Mouse (Mus musculus): ENCODE data around the gene Foxs1. TPM values are rescaled to one million over a fixed set of nuclear protein-coding genes. Genes with fewer than 3 reads are reported as not detected.

The Foxs1 gene
- polyA plus RNA-seq, 1 experiment from 2014 or later: 8.6 TPM

DNA sequence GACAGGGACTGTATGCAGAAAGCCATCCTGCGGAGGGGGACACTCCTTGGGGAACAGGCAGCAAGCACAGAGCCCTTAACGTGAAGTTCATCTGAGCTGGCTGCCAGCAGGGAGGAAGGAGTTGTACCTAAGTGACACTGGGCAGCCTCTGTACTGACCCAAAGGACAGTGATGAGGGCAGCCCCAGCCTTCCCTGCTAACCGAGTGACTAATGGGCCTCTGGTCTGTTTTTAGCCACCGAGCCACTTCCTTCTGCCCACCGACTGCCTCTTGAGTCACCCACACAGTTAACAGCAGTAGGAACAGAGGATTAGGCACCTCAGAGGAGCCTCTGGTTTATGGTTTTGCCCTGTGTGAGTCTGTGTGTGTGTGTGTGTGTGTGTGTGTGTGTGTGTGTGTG, 5.6 kb downstream of the Foxs1 start:
- Histone ChIP-seq H3K4me1 (peaks cover 33% of the 10 kb centered on the region), H3K9ac (no peak overlapping the region), H3K9me3 (no peaks in the 10 kb centered on the region), H3K27me3 (peaks cover 3% of the 10 kb centered on the region; the same call in 1 of the 2 replicates), H3K4me2 (no peak overlapping the region), H3K4me3 (no peak overlapping the region), H3K36me3 (no peaks in the 10 kb centered on the region), H3K27ac (0 out of 2 replicates have a peak overlapping the region, but pooled peaks have one; percentile 71)
- WGBS: 47% methylated on average over 5 of the region's 5 CpGs
- ATAC-seq (ENCODE audit: borderline replicate concordance, extremely low read depth, low FRiP score, low TSS enrichment): no peak

DNA sequence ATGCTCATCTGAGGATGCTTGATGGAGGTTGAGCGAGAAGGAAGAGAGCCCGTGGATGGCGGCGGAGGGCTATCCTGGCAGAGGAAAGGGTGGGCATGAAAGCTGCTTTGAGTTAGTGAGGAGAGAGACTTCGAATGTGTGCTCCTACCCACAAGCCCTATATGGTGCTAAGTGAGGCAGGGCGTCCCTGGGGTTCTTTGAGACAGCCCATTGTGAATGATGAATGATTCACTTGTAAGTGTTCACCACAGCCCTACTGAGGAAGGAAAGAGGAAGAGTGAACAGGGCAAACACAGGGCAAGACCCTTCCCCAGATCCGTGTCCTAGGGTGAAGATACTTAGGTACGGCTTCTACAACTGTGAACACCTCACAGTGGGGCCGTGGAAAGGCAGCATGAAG, 6.1 kb downstream of the Foxs1 start:
- Histone ChIP-seq H3K4me3 (no peak overlapping the region), H3K27ac (no peak overlapping the region), H3K9ac (no peak overlapping the region), H3K9me3 (no peaks in the 10 kb centered on the region), H3K36me3 (no peaks in the 10 kb centered on the region), H3K4me2 (no peak overlapping the region), H3K4me1 (peaks cover 33% of the 10 kb centered on the region), H3K27me3 (no peaks in the 10 kb centered on the region)
- no peak for ATAC-seq (ENCODE audit: borderline replicate concordance, extremely low read depth, low FRiP score, low TSS enrichment)
- 66% methylated on average over 9 of the region's 9 CpGs for WGBS

DNA sequence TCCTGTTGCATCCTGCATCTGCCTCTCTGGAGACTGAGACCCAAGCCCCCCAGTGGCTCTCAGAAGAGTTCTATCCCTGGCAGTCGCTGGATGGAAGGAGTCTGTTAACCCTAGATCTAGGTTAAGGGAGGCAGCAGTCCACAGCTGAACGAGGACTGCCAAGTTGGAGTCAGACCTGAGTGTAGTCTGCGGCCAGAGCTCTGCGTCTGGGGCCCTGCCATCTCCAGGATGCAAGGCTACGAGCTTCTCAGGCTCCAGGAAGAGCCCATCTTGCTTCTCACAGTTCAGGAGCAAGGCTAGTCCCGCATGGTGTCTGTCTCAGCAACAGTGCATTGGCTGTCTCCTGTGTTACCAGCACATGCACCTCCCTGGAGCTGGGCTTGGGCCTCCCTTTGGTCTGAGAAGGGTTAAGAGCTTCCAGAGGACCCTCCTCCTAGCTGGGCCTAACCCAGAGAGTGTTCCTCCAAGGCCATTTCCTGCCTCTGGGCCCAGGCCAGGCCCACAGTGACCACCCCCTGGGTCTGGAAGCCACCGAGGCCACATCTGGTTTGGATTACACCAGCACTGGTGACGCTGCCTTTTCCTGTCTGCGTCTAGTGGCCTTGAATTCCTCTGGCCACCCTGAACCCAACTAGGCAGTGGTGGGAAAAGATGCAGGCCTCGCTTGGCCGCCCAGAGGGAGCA, 7.7 kb downstream of the Foxs1 start:
- no peaks in the 10 kb centered on the region for H3K27me3 ChIP-seq
- no peaks in the 10 kb centered on the region for H3K9me3 ChIP-seq
- H3K27ac ChIP-seq: peak overlapping the region; percentile 76
- ATAC-seq (ENCODE audit: borderline replicate concordance, extremely low read depth, low FRiP score, low TSS enrichment): peak; percentile 85
- no peak overlapping the region for H3K4me2 ChIP-seq
- WGBS: 29% methylated on average over 11 of the region's 11 CpGs
- peaks cover 33% of the 10 kb centered on the region for H3K4me1 ChIP-seq
- H3K4me3 ChIP-seq: no peak overlapping the region
- H3K9ac ChIP-seq: no peak overlapping the region; the same call in 1 of the 2 replicates
- no peaks in the 10 kb centered on the region for H3K36me3 ChIP-seq

DNA sequence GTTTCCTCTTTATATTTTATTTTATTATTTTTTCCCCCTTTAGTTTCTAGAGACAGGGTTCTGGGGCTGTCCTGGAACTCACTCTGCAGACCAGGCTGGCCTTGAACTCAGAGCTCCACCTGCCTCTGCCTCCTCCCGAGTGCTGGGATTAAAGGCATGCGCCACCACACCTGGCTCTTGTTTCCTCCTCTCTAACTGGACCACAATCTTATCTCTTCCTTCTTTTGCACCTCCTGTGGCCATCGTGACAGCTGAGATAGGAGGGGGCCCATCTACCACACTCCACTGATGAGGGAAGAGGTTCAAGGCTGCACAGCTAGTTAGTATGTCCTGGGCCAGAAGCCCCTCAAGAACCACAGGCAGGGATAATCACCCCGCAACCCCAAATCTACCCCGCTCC, 8.5 kb downstream of the Foxs1 start:
- H3K9ac ChIP-seq: no peak overlapping the region
- H3K36me3 ChIP-seq: no peaks in the 10 kb centered on the region
- peaks cover 33% of the 10 kb centered on the region for H3K4me1 ChIP-seq
- H3K9me3 ChIP-seq: no peaks in the 10 kb centered on the region
- H3K4me3 ChIP-seq: no peak overlapping the region
- H3K27ac ChIP-seq: peak overlapping the region; percentile 76; the same call in 1 of the 2 replicates
- no peak for ATAC-seq (ENCODE audit: borderline replicate concordance, extremely low read depth, low FRiP score, low TSS enrichment)
- H3K27me3 ChIP-seq: no peaks in the 10 kb centered on the region
- WGBS: 71% methylated on average over 5 of the region's 5 CpGs
- H3K4me2 ChIP-seq: no peak overlapping the region

DNA sequence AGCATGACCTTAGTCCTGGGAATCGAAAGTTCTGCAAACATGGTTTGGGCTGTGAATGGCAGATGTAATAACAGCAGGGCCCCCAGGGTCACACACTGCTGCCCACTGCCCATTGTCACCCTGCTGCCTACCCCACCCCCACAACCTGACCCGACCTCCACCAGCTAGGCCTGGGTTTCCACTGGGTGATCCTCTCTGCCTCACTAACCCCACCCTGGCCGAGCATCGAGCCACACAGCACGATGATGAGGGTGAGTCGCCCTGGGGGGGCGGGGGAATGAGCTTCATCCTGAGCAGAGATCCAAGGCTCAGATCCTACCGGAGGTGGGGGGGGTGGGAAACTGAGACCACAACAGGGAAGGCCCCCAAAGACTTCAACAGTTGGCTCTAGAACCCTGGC, 8.9 kb downstream of the Foxs1 start:
- Histone ChIP-seq H3K9ac (no peak overlapping the region), H3K27ac (no peak overlapping the region), H3K4me2 (no peak overlapping the region), H3K27me3 (no peaks in the 10 kb centered on the region), H3K4me3 (no peak overlapping the region), H3K36me3 (no peaks in the 10 kb centered on the region), H3K9me3 (no peaks in the 10 kb centered on the region), H3K4me1 (peaks cover 33% of the 10 kb centered on the region)
- 51% methylated on average over 8 of the region's 8 CpGs for WGBS
- ATAC-seq (ENCODE audit: borderline replicate concordance, extremely low read depth, low FRiP score, low TSS enrichment): no peak

DNA sequence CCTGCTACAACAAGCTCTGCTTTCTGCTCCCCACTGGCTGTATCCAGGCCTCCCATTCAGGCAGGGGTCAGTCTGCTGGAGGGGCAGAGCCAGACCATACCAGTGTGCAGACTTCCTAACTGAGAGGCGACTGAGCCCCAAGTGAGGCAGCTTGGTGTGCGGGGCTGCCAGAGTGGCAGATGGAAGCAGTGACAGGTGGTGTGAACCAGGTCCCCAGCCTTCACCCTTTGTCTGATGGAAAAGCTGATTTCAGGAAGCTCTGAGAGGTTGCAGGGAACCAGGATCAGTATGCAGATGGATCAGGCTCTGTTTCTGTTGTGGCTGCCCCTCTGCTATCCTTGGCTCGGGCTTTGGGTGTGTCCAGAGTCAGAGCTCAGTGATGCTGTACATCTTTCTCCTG, 9.4 kb downstream of the Foxs1 start:
- Histone ChIP-seq H3K27ac (no peak overlapping the region), H3K9ac (no peak overlapping the region), H3K4me1 (peaks cover 33% of the 10 kb centered on the region), H3K4me2 (no peak overlapping the region), H3K9me3 (no peaks in the 10 kb centered on the region), H3K36me3 (no peaks in the 10 kb centered on the region), H3K27me3 (no peaks in the 10 kb centered on the region), H3K4me3 (no peak overlapping the region)
- no peak for ATAC-seq (ENCODE audit: borderline replicate concordance, extremely low read depth, low FRiP score, low TSS enrichment)
- 82% methylated on average over 3 of the region's 3 CpGs for WGBS

DNA sequence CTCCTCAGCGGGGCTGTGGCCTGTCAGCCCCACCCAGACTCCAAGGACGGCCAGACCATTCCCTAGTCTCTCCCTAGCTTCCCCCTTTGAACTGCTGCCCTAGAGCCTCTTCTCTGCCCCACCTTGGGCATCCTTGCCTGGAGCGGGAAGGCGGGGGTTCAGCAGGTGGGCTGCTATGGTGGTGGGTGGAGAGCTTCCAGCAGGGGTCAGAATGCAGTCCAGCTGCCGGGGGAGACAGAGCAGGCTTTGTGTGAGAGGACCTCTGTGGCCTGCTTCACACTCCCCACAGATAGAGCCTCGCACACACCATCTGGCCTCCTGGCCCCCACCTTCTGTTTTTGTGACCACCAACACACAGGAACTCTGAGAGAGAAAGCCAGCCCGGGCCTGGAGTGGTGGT, 10.6 kb downstream of the Foxs1 start:
- 25% methylated on average over 6 of the region's 7 CpGs for WGBS
- H3K4me3 ChIP-seq: no peak overlapping the region
- peaks cover 24% of the 10 kb centered on the region for H3K4me1 ChIP-seq
- no peak for ATAC-seq (ENCODE audit: borderline replicate concordance, extremely low read depth, low FRiP score, low TSS enrichment)
- no peak overlapping the region for H3K27ac ChIP-seq
- no peaks in the 10 kb centered on the region for H3K36me3 ChIP-seq
- no peak overlapping the region for H3K9ac ChIP-seq
- H3K4me2 ChIP-seq: no peak overlapping the region
- H3K27me3 ChIP-seq: peaks cover under 1% of the 10 kb centered on the region; the same call in 1 of the 2 replicates
- H3K9me3 ChIP-seq: no peaks in the 10 kb centered on the region

DNA sequence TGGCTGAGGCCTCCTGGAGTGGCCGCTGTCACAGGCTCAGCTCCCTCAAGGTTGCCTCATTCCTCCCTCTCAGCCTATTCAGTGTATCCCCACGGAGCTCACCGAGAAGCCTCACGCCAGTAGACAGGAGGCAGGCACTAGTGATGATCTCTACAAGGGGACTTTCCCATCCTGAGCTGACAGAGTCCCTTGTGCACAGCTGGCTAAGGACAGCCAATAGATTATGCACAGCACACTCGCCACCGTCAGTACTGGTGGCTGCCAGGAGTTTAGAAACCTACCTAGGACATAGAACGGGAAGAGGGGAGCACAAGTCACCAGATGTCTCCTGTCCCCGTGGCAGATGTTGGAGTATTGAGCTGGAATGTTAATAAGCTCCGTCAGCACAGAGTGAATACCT, 15.3 kb downstream of the Foxs1 start:
- H3K27ac ChIP-seq: no peak overlapping the region
- no peaks in the 10 kb centered on the region for H3K9me3 ChIP-seq
- no peak for ATAC-seq (ENCODE audit: borderline replicate concordance, extremely low read depth, low FRiP score, low TSS enrichment)
- H3K36me3 ChIP-seq: no peaks in the 10 kb centered on the region
- 40% methylated on average over 9 of the region's 9 CpGs for WGBS
- H3K9ac ChIP-seq: no peak overlapping the region
- no peak overlapping the region for H3K4me3 ChIP-seq
- H3K4me1 ChIP-seq: 0 out of 2 replicates have a peak, but pooled peaks cover 5% of the 10 kb centered on the region
- H3K4me2 ChIP-seq: no peak overlapping the region
- H3K27me3 ChIP-seq: peaks cover 26% of the 10 kb centered on the region

DNA sequence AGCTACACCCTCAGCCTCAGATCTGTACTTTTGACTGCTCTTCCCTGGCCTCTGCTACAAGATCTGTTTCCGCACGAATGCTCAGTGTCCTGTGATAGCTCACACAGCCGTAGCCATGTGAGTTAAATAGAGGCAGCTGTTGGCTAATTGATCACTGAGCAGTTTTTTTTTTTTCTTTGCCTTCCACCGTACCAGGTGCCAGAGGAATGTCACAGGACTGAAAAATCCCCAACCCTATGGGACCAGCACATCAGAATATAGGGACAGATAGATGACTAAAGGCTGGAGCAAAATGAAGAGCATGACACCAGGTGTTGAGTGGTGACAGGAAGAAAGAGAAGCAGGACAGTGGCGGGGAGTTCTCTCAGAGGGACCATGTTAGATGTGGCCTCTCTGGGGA, 16.9 kb downstream of the Foxs1 start:
- 53% methylated on average over 5 of the region's 5 CpGs for WGBS
- Histone ChIP-seq H3K4me1 (0 out of 2 replicates have a peak, but pooled peaks cover 5% of the 10 kb centered on the region), H3K27me3 (peaks cover 42% of the 10 kb centered on the region), H3K4me3 (no peak overlapping the region), H3K9ac (no peak overlapping the region), H3K4me2 (no peak overlapping the region), H3K9me3 (no peaks in the 10 kb centered on the region), H3K36me3 (no peaks in the 10 kb centered on the region), H3K27ac (no peak overlapping the region)
- no peak for ATAC-seq (ENCODE audit: borderline replicate concordance, extremely low read depth, low FRiP score, low TSS enrichment)

DNA sequence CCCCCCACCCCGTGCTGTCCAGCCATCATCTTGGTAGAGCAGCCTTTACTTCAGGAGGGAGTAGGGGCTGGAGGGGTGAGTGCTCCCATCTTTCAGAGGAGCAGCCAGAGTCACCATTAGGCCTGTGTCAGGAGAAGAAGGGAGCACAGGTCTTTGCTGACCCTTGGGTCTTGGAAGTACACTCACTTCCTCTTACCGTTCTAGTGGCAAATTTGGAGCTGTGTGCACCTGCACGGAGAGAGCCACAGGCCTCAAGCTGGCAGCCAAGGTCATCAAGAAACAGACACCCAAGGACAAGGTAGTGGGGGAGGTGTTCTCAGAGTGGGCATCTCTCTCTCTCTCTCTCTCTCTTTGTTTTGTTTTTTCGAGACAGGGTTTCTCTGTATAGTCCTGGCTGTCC, 17.6 kb downstream of the Foxs1 start:
- no peak for ATAC-seq (ENCODE audit: borderline replicate concordance, extremely low read depth, low FRiP score, low TSS enrichment)
- H3K9me3 ChIP-seq: no peaks in the 10 kb centered on the region
- WGBS: 61% methylated on average over 4 of the region's 4 CpGs
- no peak overlapping the region for H3K4me2 ChIP-seq
- H3K36me3 ChIP-seq: no peaks in the 10 kb centered on the region
- no peak overlapping the region for H3K27ac ChIP-seq
- no peak overlapping the region for H3K4me3 ChIP-seq
- H3K27me3 ChIP-seq: peaks cover 49% of the 10 kb centered on the region
- no peak overlapping the region for H3K9ac ChIP-seq
- H3K4me1 ChIP-seq: 0 out of 2 replicates have a peak, but pooled peaks cover 5% of the 10 kb centered on the region

DNA sequence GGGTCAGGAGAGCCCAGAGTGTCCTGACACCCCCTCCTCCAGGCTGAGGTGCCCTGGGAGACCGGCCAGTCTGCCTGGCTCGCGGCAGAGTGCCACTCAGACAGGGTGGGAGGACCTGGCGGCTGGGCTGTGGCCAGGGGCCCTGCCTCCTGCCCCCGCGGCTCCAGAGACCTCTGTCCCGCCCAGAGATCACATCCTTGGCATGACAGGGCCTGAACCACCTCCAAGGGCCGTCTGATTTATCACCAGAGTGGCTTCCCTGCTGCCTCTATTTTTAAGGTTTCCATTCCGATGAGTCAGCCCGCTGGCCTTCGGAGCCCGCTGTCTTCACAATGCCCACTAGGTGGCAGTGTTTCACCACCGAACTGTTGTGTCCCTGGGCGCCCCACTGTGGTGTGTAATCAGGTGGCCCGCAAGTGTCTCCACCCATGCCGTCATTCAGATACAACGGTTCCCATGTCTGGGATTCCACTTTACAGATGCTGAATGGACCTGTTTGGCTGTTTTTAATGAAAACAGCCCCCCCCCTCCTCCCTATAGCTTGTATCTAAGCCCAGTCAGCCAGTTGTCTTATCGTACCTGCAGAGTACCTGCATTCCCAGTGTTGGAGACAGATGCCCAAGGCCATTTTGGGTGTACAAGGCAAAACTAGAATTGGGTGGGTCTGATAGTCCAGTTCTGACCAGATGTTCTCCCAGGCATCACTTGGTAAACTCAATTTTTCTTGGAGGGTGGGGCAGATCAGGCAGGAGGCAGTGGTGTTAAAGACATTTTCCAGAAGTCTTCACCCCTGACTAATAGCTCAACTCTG, 18.5 kb downstream of the Foxs1 start:
- Histone ChIP-seq H3K4me1 (0 out of 2 replicates have a peak, but pooled peaks cover 5% of the 10 kb centered on the region), H3K9me3 (no peaks in the 10 kb centered on the region), H3K4me3 (no peak overlapping the region), H3K27me3 (peaks cover 51% of the 10 kb centered on the region), H3K27ac (no peak overlapping the region), H3K9ac (no peak overlapping the region), H3K36me3 (no peaks in the 10 kb centered on the region), H3K4me2 (peak overlapping the region; percentile 38)
- WGBS: 3% methylated on average over 18 of the region's 18 CpGs
- peak; percentile 53 for ATAC-seq (ENCODE audit: borderline replicate concordance, extremely low read depth, low FRiP score, low TSS enrichment)

DNA sequence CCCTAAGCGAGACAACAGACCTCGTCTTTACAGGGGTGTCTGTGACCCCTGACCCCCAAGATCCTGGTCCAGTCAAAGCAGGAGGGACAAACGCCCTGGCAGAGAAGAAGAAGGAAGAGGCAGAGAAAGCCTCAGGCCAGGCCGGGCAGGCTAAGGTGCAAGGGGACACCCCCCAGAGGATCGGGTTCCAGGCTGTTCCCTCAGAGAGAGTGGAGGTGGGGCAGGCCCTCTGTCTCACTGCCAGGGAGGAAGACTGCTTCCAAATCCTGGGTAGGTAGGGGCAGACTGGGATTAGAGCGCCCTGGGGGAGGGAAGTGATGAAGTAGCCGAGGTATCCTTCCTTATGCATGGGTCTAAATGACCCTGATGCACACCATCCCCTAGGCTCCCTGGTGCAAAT, 19.5 kb downstream of the Foxs1 start:
- H3K36me3 ChIP-seq: no peaks in the 10 kb centered on the region
- H3K27me3 ChIP-seq: peaks cover 51% of the 10 kb centered on the region
- no peak overlapping the region for H3K4me3 ChIP-seq
- no peak overlapping the region for H3K9ac ChIP-seq
- H3K27ac ChIP-seq: no peak overlapping the region
- 27% methylated on average over 7 of the region's 7 CpGs for WGBS
- H3K4me2 ChIP-seq: no peak overlapping the region
- ATAC-seq (ENCODE audit: borderline replicate concordance, extremely low read depth, low FRiP score, low TSS enrichment): no peak
- H3K4me1 ChIP-seq: 0 out of 2 replicates have a peak, but pooled peaks cover 5% of the 10 kb centered on the region
- no peaks in the 10 kb centered on the region for H3K9me3 ChIP-seq
